Mouse (Mus musculus): ENCODE measurements at regions not wholly inside any gene's neighbourhood (a gene's known extent, or its start where the extent isn't known, plus 50 kb on each side); places are given as distances from the start of the nearest gene placed in this dataset.

GRCm38 (mm10) chrX:105393259-105393658 is 106.3 kb upstream of the Cypt2 start:
- TF ChIP-seq POLR2A (IDR thresholded peaks at IDR 0.05; ENCODE audit: borderline replicate concordance, extremely low read depth, insufficient read depth, insufficient read length, poor library complexity, severe bottlenecking) (no peak), CTCF (IDR thresholded peaks at IDR 0.05; ENCODE audit: borderline replicate concordance, extremely low read depth, insufficient read depth, insufficient read length) (no peak)

All from brain, embryonic 14.5 days (tissue).